Mouse (Mus musculus) layer of hippocampus, postnatal 14 days (tissue): ENCODE measurements around the gene Sema4b. TPM values are rescaled to one million over a fixed set of nuclear protein-coding genes. Genes with fewer than 3 reads are reported as not detected.

Source experiments
- DNase-seq, 2 experiments: peaks; one replicate each; pipeline ENCODE4 v3.0.0; 2021 to 2022; ENCODE audit warnings: low spot score in 2 of 2, mixed read lengths in 1 of 2
- long read RNA-seq, 2 experiments: library from polyadenylated mRNA; stranded (forward); transcript quantifications; one replicate each; pipeline ENCODE4 v2.0.0; 2021
- total RNA-seq, 2 experiments: library from RNA; stranded (reverse); gene quantifications; 2 replicates each; pipeline ENCODE4 v1.2.3; 2021

The Sema4b gene
- total RNA-seq = 10 to 100 TPM; 25.2 to 25.7 TPM
- long read RNA-seq, experiment 1, partial matches to known transcripts = 1 of 6 reads
- long read RNA-seq, experiment 1, other reads (novel, unspliced or antisense) = 1 of 6 reads
- long read RNA-seq, experiment 2, partial matches to known transcripts = 1 of 6 reads
- long read RNA-seq, experiment 2, other reads (novel, unspliced or antisense) = 3 of 6 reads

DNA sequence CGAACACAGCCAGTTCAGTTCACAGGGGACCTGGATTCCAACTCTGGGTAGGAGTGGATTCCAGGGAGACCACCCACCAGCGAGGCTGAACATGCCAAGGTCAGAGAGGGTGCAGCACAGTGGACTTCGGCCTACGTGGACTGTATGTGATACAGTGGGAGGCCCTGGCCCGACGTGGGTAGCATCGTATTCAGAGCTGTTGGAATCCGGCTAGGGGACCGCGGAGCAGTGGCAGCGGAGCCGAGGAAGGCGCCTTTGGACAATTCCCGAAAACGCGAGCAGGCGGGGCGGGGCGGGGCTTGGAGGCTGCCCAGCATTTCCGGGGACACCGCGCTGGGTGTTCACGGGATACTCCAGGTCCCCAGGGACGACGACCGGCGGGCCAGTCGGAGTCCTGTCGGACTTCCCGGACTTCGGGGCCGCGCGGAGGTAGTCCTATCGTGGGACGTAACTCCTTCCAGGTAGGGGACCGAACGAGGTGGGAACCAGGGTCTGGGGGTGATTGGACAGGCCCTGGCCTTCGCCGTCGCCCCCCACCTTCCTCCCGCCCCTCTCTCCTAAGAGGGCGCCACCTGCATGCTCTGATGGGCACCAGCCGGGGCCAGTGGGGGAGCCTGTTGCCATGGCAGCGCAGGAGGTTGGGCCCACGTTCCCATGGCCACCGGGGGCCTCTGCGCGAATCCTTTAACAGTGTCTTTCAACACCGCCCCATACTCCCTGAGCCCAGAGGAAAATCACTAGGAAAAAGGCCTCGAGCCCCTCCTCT, at the start of gene Sema4b:
Gene Sema4b, plus strand, starts transcription at position 311 of the 766 bp plus-strand sequence.
- DNase-seq = peak; percentile 95 to 96

DNA sequence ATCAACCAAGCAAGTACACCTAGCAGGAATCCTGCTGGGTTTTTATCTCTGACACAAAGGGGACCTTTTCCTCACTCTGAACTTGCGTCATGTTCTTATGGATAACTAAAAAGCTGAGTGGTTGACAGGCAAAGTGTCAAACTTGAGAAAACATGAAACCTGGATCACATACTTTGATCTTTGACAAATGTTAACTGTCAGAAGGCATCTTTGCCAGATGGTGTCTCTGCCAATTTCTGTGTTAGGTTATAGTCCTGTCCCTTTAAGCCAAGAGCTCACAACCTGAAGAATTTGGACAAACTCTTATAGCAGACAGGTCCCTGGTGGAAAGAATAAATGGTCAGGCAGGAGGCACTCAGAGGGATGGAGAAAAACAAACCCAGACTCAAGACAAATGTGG, 48.3 kb upstream of the Sema4b start:
- no peak for DNase-seq

DNA sequence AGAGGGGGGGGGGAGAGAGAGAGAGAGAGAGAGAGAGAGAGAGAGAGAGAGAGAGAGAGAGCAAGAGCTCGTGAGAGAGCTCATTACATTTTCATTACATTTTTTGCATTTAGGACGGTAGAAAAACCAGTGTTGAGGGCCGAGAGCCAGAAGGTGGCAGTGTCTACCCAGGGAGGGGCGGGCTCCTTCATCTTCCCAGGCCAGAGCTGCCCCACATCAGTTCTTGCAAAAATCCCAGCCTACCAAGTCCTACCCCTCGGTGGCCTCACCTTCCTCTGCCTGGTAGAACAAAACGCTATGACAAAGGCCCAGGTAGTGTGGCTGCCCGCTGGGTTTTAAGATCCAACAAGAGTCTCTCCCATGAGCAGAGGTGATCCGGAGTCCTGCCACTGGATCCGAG, 45.8 kb upstream of the Sema4b start:
- peak; percentile 60 to 73 for DNase-seq

DNA sequence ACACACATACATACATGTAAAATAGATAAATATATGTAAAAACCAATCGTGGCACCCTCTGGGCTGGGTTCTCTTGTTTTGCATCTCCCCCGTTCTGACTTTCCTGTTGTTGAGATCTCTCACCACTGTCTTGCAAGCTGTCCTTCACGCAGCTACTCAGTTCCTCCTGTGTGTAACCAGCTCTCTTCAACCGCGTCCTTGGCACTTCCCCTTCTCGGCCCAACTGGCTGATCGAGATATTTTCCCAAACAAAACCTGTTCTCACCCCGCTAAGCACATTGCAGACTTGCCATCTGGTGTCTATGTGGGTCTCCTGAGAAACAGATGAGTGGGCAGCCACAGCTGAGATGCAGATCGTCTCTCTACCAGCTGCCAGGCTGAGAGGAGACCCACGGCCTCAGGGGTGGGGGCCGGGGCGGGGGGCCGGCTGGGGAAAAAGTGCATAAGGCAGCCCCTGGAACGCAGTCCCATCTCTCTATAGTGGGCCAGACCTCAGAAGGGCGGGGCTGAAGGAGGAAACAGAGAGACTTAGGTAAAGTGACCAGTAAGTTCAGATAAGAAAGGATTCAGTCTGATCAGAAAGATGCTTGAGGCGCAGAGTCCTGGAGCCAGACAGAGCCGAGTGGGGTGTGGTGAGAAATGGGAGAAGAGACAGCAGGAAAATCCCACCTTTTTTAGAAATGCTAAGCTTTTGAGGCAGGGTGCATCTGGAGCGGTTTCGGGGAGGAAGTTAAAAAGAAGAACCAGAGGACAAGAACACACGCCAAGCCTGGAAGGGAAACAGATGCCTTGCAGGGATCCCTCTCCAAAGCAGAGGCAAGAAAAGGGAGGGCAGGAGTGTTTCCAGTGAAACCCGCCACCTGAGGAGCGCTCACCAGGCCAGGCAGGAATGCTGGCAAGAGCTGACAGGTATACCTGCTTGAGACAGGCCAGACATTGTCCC, 43.0 kb upstream of the Sema4b start:
- peak; percentile 68 to 88 for DNase-seq

DNA sequence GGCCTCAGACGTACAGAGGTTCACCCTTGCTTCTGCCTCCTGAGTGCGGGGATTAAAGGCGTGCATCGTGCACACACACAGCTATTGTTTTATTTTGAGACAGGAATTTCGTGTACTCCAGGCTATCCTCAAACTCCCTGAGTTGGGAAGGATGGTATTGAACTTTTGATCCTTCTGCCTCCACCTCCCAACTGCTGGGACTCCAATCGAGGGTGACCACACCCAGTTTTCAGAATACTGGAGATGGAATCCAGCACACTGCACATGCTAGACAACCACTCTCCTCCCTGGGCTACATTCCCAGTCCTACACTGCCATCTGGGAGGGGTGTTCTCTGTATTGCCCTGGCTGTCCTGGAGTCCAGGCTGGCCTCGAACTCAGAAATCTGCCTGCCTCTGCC, 41.9 kb upstream of the Sema4b start:
- no peak for DNase-seq

DNA sequence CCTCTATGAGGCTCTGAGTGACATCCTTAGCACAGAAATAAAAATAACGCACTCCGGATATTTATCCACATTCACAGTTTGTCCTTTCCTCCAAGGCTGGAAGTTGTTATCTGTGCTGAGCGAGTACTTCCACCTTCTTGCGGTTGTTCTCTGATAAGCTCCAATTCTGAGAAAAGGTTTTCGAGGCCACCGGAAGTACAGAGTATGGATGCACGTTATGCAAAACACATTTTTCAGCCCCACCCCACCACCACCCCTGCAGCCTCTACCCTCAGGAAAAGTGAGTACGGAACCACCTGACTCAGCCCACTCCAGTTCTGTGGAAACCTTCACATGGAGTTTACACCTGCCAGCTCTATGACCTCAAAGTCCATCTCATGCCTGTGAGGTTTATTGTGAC, 40.6 kb upstream of the Sema4b start:
- no peak for DNase-seq

DNA sequence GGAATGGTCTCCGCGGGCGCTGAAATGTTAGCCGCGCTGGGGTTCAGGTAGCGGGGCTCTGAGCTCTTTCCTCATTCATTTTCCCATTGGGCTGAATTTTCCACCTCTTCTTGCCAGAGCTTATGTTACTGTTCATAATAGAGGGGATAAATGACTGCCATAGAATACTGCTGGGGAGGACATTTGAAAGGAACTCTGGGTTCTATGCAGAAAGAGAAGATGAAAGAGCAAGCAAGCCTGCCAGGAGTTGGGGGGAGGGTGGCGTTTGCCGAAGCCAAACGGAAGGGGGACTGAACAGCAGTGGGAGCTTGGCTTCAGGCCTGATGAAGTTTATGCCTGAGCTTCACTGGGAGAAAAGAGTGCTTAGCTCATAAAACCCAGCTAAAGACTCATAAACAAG, 37.3 kb upstream of the Sema4b start:
- DNase-seq = peak; percentile 66 to 90

DNA sequence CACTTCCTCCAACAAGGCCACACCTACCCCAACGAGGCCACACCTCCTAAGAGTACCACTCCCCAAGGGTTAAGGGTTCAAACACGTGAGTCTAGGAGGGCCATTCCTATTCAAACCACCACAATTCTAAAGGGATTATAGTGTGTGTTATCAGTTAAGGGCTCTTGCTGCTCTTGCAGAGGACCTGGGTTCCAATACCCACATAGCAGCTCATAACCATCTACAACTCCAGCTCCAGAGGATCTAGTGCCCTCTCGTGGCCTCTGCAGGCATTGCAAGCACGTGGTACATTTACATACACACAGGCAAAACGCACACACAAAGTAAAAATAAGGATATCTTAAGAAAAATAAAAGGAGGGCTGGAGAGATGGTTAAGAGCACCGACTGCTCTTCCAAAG, 34.5 kb upstream of the Sema4b start:
- no peak for DNase-seq

DNA sequence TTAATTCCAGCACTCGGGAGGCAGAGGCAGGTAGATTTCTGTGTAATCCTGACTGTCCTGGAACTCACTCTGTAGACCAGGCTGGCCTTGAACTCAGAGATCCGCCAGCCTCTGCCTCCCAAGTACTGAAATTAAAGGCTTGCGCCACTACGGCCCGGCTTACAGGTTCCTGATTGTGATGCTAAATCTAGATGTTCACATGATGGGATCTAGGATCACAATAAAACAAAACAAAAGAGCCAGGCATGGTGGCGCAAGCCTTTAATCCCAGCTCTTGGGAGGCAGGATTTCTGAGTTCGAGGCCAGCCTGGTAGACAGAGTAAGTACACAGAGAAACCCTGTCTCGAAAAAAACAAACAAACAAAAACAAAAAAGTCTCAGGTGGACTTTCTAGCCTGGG, 33.9 kb upstream of the Sema4b start:
- no peak for DNase-seq

DNA sequence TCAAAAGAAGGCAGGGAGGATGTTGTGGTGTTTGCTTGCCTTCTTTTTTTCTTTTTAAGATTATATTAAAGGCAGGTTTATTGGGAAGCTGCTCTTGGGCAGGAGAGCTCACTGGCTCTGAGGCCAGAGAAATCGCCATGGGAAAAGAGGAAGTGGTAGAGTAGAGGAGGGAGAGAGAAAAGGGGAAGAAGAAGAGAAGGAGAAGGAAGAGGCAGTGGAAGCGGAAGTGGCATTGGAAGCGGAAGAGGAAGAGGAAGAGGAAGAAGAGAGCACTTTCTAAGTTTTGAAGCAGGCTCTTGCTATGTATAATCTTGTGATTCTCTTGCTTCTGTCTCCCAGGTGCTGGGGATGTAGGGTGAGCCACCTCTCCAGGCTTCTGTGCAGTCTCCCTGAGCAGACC, 32.0 kb upstream of the Sema4b start:
- DNase-seq = no peak

DNA sequence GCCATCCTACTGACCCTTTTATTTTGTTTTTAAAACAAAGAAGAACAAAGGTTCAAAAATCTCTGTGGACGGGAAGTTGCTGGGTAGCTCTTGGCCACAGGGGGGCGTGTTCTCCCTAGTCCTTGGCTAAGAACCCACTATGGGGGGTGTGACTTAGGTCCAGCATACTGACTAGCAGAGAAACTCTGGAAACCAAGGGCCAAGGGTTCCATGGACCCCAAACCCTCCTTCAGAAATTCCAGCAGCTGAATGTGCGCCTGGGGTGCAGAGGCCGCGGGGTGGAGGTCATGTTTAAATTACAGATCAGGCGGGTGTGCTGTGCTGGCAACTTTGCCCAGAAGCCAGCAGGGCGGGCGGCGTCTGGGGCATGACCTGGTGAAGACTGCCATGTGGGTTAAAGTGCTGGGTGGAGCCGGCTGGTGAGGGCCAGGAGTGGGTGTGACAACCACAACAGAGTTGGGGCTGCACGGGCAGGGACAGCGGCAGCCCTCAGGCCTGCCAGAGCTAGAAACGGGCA, 29.9 kb upstream of the Sema4b start:
- DNase-seq = peak in 1 of 2 experiments; percentile 35

DNA sequence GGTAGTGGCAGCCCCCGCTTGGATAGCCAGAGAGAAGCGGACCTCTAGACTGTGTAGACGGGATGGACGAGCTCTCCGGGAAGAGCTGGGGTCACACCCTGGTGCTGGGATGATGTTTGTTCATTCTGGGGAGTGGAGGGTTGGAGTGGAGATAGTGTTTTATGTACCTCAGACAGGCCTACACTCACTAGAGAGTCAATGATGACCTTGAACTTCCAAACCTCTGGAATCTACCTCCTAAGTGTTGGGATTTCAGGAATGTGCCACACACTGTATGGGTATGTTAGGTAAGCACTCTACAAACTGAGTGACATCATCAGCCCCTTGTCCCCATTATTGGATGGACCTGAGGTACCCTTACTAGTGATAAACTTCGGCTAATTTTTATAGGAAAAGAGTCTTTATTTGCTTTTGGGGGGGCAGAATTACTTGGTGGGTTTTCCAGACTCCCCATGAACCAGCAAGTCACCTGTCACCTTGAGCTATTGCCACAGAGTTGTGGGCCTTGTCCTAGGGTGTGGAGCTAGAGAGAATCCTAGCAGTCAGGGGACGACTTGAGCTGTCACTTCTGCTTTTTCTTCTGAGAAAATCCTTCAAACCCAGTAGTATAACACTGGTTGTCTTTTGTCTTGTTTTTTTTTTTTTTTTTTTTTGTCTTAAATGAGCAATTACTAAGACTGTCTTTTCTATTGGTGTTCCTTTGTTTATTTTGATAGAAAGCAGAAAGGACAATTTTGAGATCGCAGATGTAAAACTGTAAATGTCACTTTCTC, 28.0 kb upstream of the Sema4b start:
- DNase-seq = no peak

DNA sequence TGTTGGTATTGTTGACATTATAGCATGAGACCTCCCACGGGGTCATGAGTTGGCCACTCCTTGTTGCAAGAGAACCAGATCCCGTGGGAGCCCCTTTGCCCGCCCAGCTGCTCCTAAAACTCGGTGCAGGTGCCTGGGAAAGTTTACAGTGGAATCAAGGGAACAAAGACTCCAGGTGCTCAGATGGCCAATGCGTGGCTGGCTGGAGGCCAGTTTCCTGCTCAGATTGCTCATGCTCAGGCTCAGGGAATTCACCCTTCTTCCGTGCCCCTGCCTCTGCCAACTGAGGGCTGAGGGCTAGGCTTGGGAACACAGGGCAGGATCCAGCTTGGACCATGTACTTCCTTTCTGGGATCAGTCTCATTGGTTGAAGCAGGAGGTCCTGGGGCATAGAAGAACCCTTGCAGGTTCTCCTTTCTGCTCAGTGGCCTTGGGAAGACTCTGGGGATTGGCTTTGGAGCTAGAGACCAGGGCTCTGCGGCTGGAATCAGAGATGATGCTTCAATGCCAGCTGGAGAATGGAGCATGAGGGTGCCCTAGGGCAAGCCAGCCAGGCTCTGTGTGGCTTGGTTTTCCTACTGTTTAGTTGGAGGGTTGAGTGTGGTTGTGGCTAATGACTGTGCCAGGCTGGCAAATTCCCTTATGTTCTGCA, 26.2 kb upstream of the Sema4b start:
- peak; percentile 44 to 67 for DNase-seq

DNA sequence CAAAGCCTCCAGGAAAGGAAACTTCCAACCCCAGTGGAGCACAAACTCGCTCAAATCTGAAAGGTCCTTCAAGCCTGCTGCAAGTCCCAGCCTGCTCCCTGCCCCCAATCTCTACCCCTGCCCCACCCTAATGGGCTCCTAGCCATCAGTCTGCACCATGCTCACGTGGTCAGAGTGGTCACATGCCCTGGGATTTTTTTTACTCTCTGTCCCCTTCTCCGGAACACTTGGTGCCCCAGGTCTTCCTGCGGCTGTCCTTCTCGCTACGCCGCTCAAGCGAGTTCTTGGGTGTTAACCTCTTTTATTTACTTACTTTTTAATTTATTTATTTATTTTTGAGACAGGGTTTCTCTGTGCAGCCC, 25.7 kb upstream of the Sema4b start:
- DNase-seq = no peak

DNA sequence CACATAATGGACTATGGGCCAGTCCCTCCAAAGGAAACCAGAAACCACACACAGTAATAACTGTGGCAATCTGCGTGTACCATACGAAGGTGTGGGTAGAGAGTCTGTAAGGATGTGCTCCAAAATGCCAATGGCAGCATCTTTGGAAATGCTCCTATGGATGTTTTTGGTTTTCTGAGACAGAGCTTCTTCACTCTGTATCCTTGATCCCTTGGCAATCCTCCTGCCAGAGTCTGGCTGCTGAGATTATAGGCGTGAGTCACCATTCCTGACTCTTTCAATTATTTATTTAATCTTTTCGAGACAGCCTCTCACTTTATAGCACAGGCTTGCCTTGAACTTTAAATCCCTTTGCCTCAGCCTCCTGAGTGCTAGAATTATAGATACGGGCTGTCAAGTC, 21.2 kb upstream of the Sema4b start:
- no peak for DNase-seq

DNA sequence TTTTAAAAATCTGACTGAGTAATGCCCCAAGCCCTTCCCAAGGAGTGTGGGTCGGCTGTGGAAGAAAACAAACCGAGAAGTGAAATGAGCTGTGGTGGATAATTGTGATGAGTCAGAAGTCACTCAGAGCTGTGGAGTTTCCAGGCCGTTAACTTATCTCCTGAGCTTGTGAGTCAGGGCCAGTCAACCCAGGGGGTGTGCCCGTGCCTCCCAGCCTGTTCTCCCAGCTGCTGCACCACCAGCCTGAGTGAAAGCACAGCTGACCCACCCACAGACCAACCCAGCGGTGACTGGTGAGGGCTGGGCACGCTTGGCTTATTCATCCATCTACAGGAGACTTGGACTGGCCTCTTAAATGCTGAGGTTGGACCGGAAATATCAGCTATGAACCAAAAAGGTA, 19.9 kb upstream of the Sema4b start:
- no peak for DNase-seq

DNA sequence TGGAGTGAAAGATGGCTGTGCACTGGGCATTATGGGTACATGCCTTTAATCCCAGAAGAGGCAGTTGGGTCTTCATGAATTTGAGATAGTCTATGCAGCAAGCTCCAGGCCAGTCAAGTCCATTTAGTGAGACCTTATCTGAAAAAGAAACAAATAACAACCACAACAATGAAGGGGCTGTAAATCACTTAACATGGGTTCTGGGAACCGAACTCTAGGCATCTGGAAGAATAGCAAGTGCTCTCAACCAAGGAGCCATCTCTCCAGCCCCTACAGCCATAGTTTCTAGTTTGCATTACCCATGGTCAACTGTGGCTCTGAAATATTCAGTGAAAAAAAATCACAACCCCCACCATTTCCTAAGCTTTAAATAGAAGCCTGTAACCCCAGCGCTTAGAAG, 16.8 kb upstream of the Sema4b start:
- no peak for DNase-seq

DNA sequence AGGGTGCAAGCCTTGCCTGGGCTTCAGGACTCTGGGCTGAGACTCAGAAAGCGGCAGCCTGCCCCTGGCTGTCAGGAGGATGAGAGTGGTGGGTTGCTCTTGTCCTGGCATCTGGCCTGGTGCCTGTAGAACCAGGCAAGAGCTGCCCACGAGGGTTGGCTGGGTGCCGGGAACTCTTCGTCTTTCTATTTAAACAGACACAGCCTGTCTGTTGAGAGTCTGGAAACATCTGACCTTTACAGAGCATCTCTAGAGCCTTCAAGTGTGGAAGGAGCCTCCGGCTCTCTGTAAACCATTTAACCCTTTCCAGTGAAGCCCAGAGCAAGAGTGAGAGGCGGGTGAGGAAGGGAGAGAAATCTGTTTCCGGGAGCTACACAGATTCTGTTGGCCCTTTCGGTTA, 15.3 kb upstream of the Sema4b start:
- DNase-seq = peak; percentile 63 to 79

DNA sequence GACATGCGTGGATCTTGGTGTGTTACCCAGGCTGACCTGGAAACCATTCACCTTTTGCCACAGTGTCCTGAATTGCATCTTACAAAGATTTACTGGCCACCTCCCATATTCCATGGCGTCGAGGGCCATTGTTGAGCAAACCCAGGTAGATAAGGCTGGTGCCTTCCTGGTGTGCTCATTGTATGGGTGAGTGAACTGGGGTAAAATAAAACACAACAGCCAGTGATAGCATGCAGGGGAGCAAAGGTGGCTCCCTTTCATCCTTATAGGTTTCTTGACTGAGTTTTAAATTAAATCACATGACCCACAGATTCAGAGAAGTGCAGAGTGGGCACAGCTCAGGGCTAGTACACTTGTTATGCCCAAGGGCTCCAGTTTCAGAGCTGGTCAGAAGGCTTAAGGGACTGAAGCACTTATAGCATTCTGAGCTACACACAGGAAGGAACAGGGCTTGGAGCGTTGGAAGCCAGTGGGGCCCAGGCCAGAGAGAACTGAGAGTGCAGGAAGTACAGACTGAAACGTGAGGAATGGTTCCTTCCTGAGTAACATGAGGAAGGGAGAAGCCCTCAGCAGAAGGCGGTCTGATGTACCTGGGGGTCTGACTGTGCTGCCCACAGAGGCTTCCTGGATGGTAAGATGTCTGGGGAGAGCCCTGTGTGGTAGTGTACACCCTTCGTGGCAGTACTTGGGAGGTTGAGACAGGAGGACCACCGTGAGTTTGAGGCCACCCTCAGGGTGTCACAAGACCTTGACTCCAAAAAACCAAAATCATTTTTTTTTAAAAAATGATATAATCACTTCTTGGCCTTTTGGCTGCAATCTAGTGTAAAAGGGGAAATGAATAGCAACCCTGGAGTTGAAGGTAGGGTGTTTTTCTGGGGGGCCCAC, 14.3 kb upstream of the Sema4b start:
- DNase-seq = no peak
